Mouse (Mus musculus): Measurements from ENCODE around the gene Ccdc105. TPM values are rescaled to one million over a fixed set of nuclear protein-coding genes. Genes with fewer than 3 reads are reported as not detected.

Ccdc105 gene
- polyA plus RNA-seq, 1 experiment from 2014 or later: 0.65 TPM

- H3K27ac ChIP-seq (replicated peaks): peak overlapping the region; percentile 67
Measured at GRCm38 (mm10) chr10:78747035-78747721, 5.7 kb downstream of the Ccdc105 start.

GRCm38 (mm10) chr10:78745453-78746232 lies 7.2 kb downstream of the Ccdc105 start:
- Histone ChIP-seq H3K27ac (replicated peaks) (no peak overlapping the region), H3K27me3 (no peaks in the 10 kb centered on the region), H3K4me1 (replicated peaks) (peaks cover 16% of the 10 kb centered on the region; the same call in 1 of the 2 replicates), H3K9ac (no peak overlapping the region), H3K36me3 (no peaks in the 10 kb centered on the region), H3K4me2 (no peak overlapping the region), H3K9me3 (no peaks in the 10 kb centered on the region), H3K4me3 (no peak overlapping the region)
- no peak for ATAC-seq (ENCODE audit: low FRiP score, low read depth)
- 66% methylated on average over 4 of the region's 4 CpGs for WGBS

More at GRCm38 (mm10) chr10:78747035-78747721, 5.7 kb downstream of the Ccdc105 start:
- H3K4me1 ChIP-seq (replicated peaks): peaks cover 22% of the 10 kb centered on the region
- H3K4me2 ChIP-seq: peak overlapping the region; percentile 80
- H3K9me3 ChIP-seq: no peaks in the 10 kb centered on the region
- no peaks in the 10 kb centered on the region for H3K27me3 ChIP-seq
- ATAC-seq (ENCODE audit: low FRiP score, low read depth): peak; percentile 92
- 1% methylated on average over 27 of the region's 27 CpGs for WGBS
- no peaks in the 10 kb centered on the region for H3K36me3 ChIP-seq
- peak overlapping the region; percentile 58 for H3K9ac ChIP-seq
- peak overlapping the region; percentile 53 for H3K4me3 ChIP-seq

- no peaks in the 10 kb centered on the region for H3K9me3 ChIP-seq
- H3K4me2 ChIP-seq: no peak overlapping the region
- peaks cover 16% of the 10 kb centered on the region; the same call in 1 of the 2 replicates for H3K4me1 ChIP-seq (replicated peaks)
- H3K27ac ChIP-seq (replicated peaks): no peak overlapping the region
- H3K36me3 ChIP-seq: no peaks in the 10 kb centered on the region
- no peaks in the 10 kb centered on the region for H3K27me3 ChIP-seq
- no peak overlapping the region for H3K9ac ChIP-seq
- no peak for ATAC-seq (ENCODE audit: low FRiP score, low read depth)
- H3K4me3 ChIP-seq: no peak overlapping the region
Measured at GRCm38 (mm10) chr10:78743721-78744120, 9.1 kb downstream of the Ccdc105 start.

GRCm38 (mm10) chr10:78739821-78740220 lies 13.0 kb downstream of the Ccdc105 start:
- no peak overlapping the region for H3K4me2 ChIP-seq
- no peaks in the 10 kb centered on the region for H3K9me3 ChIP-seq
- H3K27ac ChIP-seq (replicated peaks): no peak overlapping the region
- no peaks in the 10 kb centered on the region for H3K27me3 ChIP-seq
- H3K9ac ChIP-seq: no peak overlapping the region
- H3K4me3 ChIP-seq: no peak overlapping the region
- ATAC-seq (ENCODE audit: low FRiP score, low read depth): no peak
- WGBS: 81% methylated on average over 4 of the region's 4 CpGs
- H3K36me3 ChIP-seq: no peaks in the 10 kb centered on the region
- no peaks in the 10 kb centered on the region for H3K4me1 ChIP-seq (replicated peaks)

GRCm38 (mm10) chr10:78727876-78728275 lies 25.0 kb downstream of the Ccdc105 start:
- Histone ChIP-seq H3K4me1 (replicated peaks) (peaks cover 6% of the 10 kb centered on the region), H3K4me2 (no peak overlapping the region), H3K27me3 (no peaks in the 10 kb centered on the region), H3K9ac (no peak overlapping the region), H3K36me3 (no peaks in the 10 kb centered on the region), H3K9me3 (no peaks in the 10 kb centered on the region), H3K4me3 (no peak overlapping the region), H3K27ac (replicated peaks) (no peak overlapping the region)
- no peak for ATAC-seq (ENCODE audit: low FRiP score, low read depth)
- WGBS: 86% methylated on average over 5 of the region's 5 CpGs

GRCm38 (mm10) chr10:78727035-78727434 lies 25.8 kb downstream of the Ccdc105 start:
- H3K27me3 ChIP-seq: no peaks in the 10 kb centered on the region
- no peak overlapping the region for H3K27ac ChIP-seq (replicated peaks)
- no peak for ATAC-seq (ENCODE audit: low FRiP score, low read depth)
- H3K9me3 ChIP-seq: no peaks in the 10 kb centered on the region
- peaks cover 6% of the 10 kb centered on the region for H3K4me1 ChIP-seq (replicated peaks)
- no peak overlapping the region for H3K9ac ChIP-seq
- no peak overlapping the region for H3K4me2 ChIP-seq
- H3K4me3 ChIP-seq: no peak overlapping the region
- H3K36me3 ChIP-seq: no peaks in the 10 kb centered on the region
- 64% methylated on average over 3 of the region's 3 CpGs for WGBS

- 27% methylated on average over 2 of the region's 2 CpGs for WGBS
- no peak for ATAC-seq (ENCODE audit: low FRiP score, low read depth)
- Histone ChIP-seq H3K4me2 (no peak overlapping the region), H3K27ac (replicated peaks) (no peak overlapping the region), H3K4me3 (no peak overlapping the region), H3K9ac (no peak overlapping the region), H3K4me1 (replicated peaks) (peaks cover 6% of the 10 kb centered on the region), H3K9me3 (no peaks in the 10 kb centered on the region), H3K36me3 (no peaks in the 10 kb centered on the region), H3K27me3 (no peaks in the 10 kb centered on the region)
Measured at GRCm38 (mm10) chr10:78723416-78723815, 29.4 kb downstream of the Ccdc105 start.

GRCm38 (mm10) chr10:78722654-78723053 lies 30.2 kb downstream of the Ccdc105 start:
- Histone ChIP-seq H3K9ac (no peak overlapping the region), H3K4me2 (no peak overlapping the region), H3K36me3 (no peaks in the 10 kb centered on the region), H3K4me3 (no peak overlapping the region), H3K4me1 (replicated peaks) (peaks cover 6% of the 10 kb centered on the region), H3K27me3 (no peaks in the 10 kb centered on the region), H3K9me3 (no peaks in the 10 kb centered on the region), H3K27ac (replicated peaks) (no peak overlapping the region)
- WGBS: 55% methylated on average over 2 of the region's 2 CpGs
- peak; percentile 68; the same call in 1 of the 2 replicates for ATAC-seq (ENCODE audit: low FRiP score, low read depth)

GRCm38 (mm10) chr10:78722036-78722435 lies 30.8 kb downstream of the Ccdc105 start:
- 81% methylated on average over 5 of the region's 5 CpGs for WGBS
- no peak overlapping the region for H3K27ac ChIP-seq (replicated peaks)
- no peak overlapping the region for H3K4me3 ChIP-seq
- H3K4me2 ChIP-seq: no peak overlapping the region
- no peak overlapping the region for H3K9ac ChIP-seq
- H3K36me3 ChIP-seq: no peaks in the 10 kb centered on the region
- peaks cover 6% of the 10 kb centered on the region for H3K4me1 ChIP-seq (replicated peaks)
- no peaks in the 10 kb centered on the region for H3K9me3 ChIP-seq
- H3K27me3 ChIP-seq: no peaks in the 10 kb centered on the region
- no peak for ATAC-seq (ENCODE audit: low FRiP score, low read depth)

- 74% methylated on average over 10 of the region's 11 CpGs for WGBS
- H3K36me3 ChIP-seq: no peaks in the 10 kb centered on the region
- H3K4me1 ChIP-seq (replicated peaks): no peaks in the 10 kb centered on the region; the same call in 1 of the 2 replicates
- no peak within 1 kb of the TSS for H3K9ac ChIP-seq
- no peak within 1 kb of the TSS for H3K27ac ChIP-seq (replicated peaks)
- H3K27me3 ChIP-seq: no peaks in the 10 kb centered on the region
- H3K4me3 ChIP-seq: no peak within 1 kb of the TSS
- H3K4me2 ChIP-seq: no peak within 1 kb of the TSS
- no peak for ATAC-seq (ENCODE audit: low FRiP score, low read depth)
- H3K9me3 ChIP-seq: no peaks in the 10 kb centered on the region
Measured at GRCm38 (mm10) chr10:78718056-78718455, 34.8 kb downstream of the Ccdc105 start, which contains the start of gene Casp14. TSS of gene Casp14 (minus strand) at chr10:78718294.

GRCm38 (mm10) chr10:78716231-78716630 lies 36.6 kb downstream of the Ccdc105 start:
- H3K36me3 ChIP-seq: no peaks in the 10 kb centered on the region
- no peak overlapping the region for H3K4me2 ChIP-seq
- no peak for ATAC-seq (ENCODE audit: low FRiP score, low read depth)
- no peak overlapping the region for H3K9ac ChIP-seq
- no peak overlapping the region for H3K4me3 ChIP-seq
- no peaks in the 10 kb centered on the region for H3K27me3 ChIP-seq
- H3K4me1 ChIP-seq (replicated peaks): no peaks in the 10 kb centered on the region
- no peaks in the 10 kb centered on the region for H3K9me3 ChIP-seq
- no peak overlapping the region for H3K27ac ChIP-seq (replicated peaks)

GRCm38 (mm10) chr10:78715156-78715555 lies 37.7 kb downstream of the Ccdc105 start:
- 93% methylated on average over 7 of the region's 7 CpGs for WGBS

More at GRCm38 (mm10) chr10:78715156-78715555, 37.7 kb downstream of the Ccdc105 start:
- H3K9me3 ChIP-seq: no peaks in the 10 kb centered on the region
- H3K27me3 ChIP-seq: no peaks in the 10 kb centered on the region
- no peak for ATAC-seq (ENCODE audit: low FRiP score, low read depth)
- H3K27ac ChIP-seq (replicated peaks): no peak overlapping the region
- H3K4me1 ChIP-seq (replicated peaks): no peaks in the 10 kb centered on the region
- no peak overlapping the region for H3K9ac ChIP-seq
- no peak overlapping the region for H3K4me3 ChIP-seq
- no peak overlapping the region for H3K4me2 ChIP-seq
- no peaks in the 10 kb centered on the region for H3K36me3 ChIP-seq

Data from hindbrain, embryonic 15.5 days (tissue).